In genomic region chr17:71986456-71986855, GRCm38 (mm10) we compare ENCODE assay signal across 9 mouse cellular contexts.
DNase-seq lines count a peak whose midpoint lies in the region; ATAC-seq and TF ChIP-seq lines count a peak whose summit lies in the region.
"Had no signal": no experiment of that assay in that cellular context is flagged by ENCODE, and none has a peak within 500 bp of the region (broad histone marks: within the 10 kb centered on the region; RNA-seq: fewer than 3 reads in every experiment).

No protein-coding gene starts in this region.

- no peak overlapping the region for H3K9ac ChIP-seq in hindbrain, embryonic 11.5 days (ENCODE audit: low read depth, low read length)
- no peak overlapping the region for H3K9ac ChIP-seq in liver, embryonic 15.5 days

- H3K9me3 ChIP-seq in E14TG2a.4 (ENCODE audit: low read length) = no peaks in the 10 kb centered on the region
- H3K9me3 ChIP-seq in hindbrain, embryonic 11.5 days (ENCODE audit: control insufficient read depth, low read length) = no peaks in the 10 kb centered on the region
- no peaks in the 10 kb centered on the region for H3K9me3 ChIP-seq in liver, embryonic 15.5 days (replicated peaks)

- no peak overlapping the region for H3K4me2 ChIP-seq in hindbrain, embryonic 11.5 days (replicated peaks; ENCODE audit: low read depth, low read length)
- H3K4me2 ChIP-seq in liver, embryonic 15.5 days = peak overlapping the region; percentile 16; the same call in 1 of the 2 replicates

- ATAC-seq in hindbrain, embryonic 11.5 days (ENCODE audit: low FRiP score) = no peak
- ATAC-seq in liver, embryonic 15.5 days (ENCODE audit: insufficient read depth) = no peak

- no peak overlapping the region for H3K4me3 ChIP-seq in gastrocnemius, adult 2 months
- H3K4me3 ChIP-seq in E14TG2a.4 (replicated peaks; ENCODE audit: low read length) = peak overlapping the region; percentile 55
- H3K4me3 ChIP-seq in hindbrain, embryonic 11.5 days (ENCODE audit: low read depth, low read length) = no peak overlapping the region
- no peak overlapping the region for H3K4me3 ChIP-seq in liver, embryonic 15.5 days (replicated peaks)

- H3K36me3 ChIP-seq in E14TG2a.4 (ENCODE audit: insufficient read depth, low read length) = no peaks in the 10 kb centered on the region
- H3K36me3 ChIP-seq in hindbrain, embryonic 11.5 days (ENCODE audit: control insufficient read depth, insufficient read depth, low read length) = no peaks in the 10 kb centered on the region
- H3K36me3 ChIP-seq in liver, embryonic 15.5 days (replicated peaks) = no peaks in the 10 kb centered on the region
- H3K36me3 ChIP-seq: G1E had no signal

- DNase-seq in gastrocnemius, postnatal 14 days = peak; percentile 14
- no peak for DNase-seq in gastrocnemius, adult 2 months
- peak; percentile 16 for DNase-seq in hindbrain, embryonic 11.5 days (ENCODE audit: low spot score)
- no peak for DNase-seq in layer of hippocampus, postnatal 14 days (ENCODE audit: low spot score in 2 of 2)
- DNase-seq in cerebellum, adult 9-11 months = no peak
- DNase-seq in urinary bladder, adult 18-20 months (ENCODE audit: low spot score in 2 of 2) = no peak

- H3K27me3 ChIP-seq in E14TG2a.4 (ENCODE audit: insufficient read depth, low read length) = no peaks in the 10 kb centered on the region
- H3K27me3 ChIP-seq in hindbrain, embryonic 11.5 days (ENCODE audit: control insufficient read depth, insufficient read depth, low read length) = no peaks in the 10 kb centered on the region
- no peaks in the 10 kb centered on the region for H3K27me3 ChIP-seq in liver, embryonic 15.5 days

- H3K27ac ChIP-seq in gastrocnemius, adult 2 months = no peak overlapping the region
- H3K27ac ChIP-seq in hindbrain, embryonic 11.5 days (ENCODE audit: low read depth, low read length) = no peak overlapping the region
- no peak overlapping the region for H3K27ac ChIP-seq in liver, embryonic 15.5 days (replicated peaks)

- intact Hi-C loops in gastrocnemius, postnatal 14 days (cut with DNase I; ENCODE audit: low total_unique reads) = no loop called here
- intact Hi-C loops in gastrocnemius, adult 2 months (cut with DNase I) = no loop called here

- H3K4me1 ChIP-seq in E14TG2a.4 (replicated peaks; ENCODE audit: low read depth, low read length) = peaks cover 10% of the 10 kb centered on the region; the same call in 1 of the 2 replicates
- H3K4me1 ChIP-seq in hindbrain, embryonic 11.5 days (replicated peaks; ENCODE audit: control insufficient read depth, insufficient read depth, low read length) = peaks cover 7% of the 10 kb centered on the region; the same call in 1 of the 2 replicates
- H3K4me1 ChIP-seq in liver, embryonic 15.5 days (replicated peaks) = no peaks in the 10 kb centered on the region

- no peak for TF ChIP-seq CTCF in gastrocnemius, adult 2 months (IDR thresholded peaks at IDR 0.05)
- no peak for TF ChIP-seq CTCF in E14TG2a.4 (conservative IDR thresholded peaks at IDR 0.05; ENCODE audit: low read length)

- 53% methylated on average over 9 of the region's 9 CpGs for WGBS in hindbrain, embryonic 11.5 days
- 21% methylated on average over 9 of the region's 9 CpGs for WGBS in liver, embryonic 15.5 days (ENCODE audit: insufficient replicate concordance)

Comparison
In these comparisons a context has a peak if more than half of its experiments do, and no peak if none do; other contexts are left out.
1. DNase-seq: peak in gastrocnemius, postnatal 14 days (single experiment) and hindbrain, embryonic 11.5 days (single experiment); none in gastrocnemius, adult 2 months (single experiment), layer of hippocampus, postnatal 14 days (0 of 2), cerebellum, adult 9-11 months (single experiment) and urinary bladder, adult 18-20 months (0 of 2).